Mouse (Mus musculus) liver, postnatal 0 days (tissue): ENCODE data around the gene Usp31.

Experiments
- CTCF ChIP-seq: sonication (generic); IDR thresholded peaks from 2 replicates; pipeline ENCODE4 v1.5.1; 2016; ENCODE audit warnings: antibody characterized with exemption, low read depth
- EP300 ChIP-seq: IDR thresholded peaks from 2 replicates; pipeline ENCODE4 v1.6.1; 2016; ENCODE audit warnings: antibody characterized with exemption, low read depth, mild to moderate bottlenecking

GRCm38 (mm10) chr7:121601697-121602096, 105.4 kb downstream of the Usp31 start:
- TF ChIP-seq EP300 (no peak), CTCF (no peak)
